Mouse (Mus musculus): ENCODE measurements around the gene Lmtk2. TPM values are rescaled to one million over a fixed set of nuclear protein-coding genes. Genes with fewer than 3 reads are reported as not detected.

Lmtk2 gene
- polyA plus RNA-seq, 1 experiment from 2014 or later = 5.0 TPM

DNA sequence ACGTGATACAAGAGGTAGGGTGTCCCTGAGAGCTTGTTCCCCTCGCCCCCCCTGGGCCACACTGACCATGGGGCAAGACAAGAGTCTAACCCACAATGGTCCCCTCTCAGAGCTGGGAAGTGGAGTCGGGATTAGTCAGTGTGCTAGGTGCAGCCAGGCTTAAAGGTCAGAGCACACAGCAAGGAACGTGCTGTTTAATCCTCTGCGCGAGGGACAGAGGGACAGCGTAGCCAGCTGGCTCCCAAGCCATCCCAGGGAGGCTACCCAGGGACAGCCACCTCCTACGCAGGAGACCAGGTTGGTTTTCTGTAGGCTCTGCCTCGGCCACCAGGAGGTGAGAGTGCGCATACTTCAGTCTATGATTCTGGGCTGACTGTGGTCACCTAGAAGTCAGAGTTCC lies 104.7 kb downstream of the Lmtk2 start:
- Histone ChIP-seq H3K4me3 (no peak overlapping the region), H3K4me1 (no peaks in the 10 kb centered on the region), H3K27me3 (replicated peaks; ENCODE audit: low read depth, poor library complexity, severe bottlenecking) (no peaks in the 10 kb centered on the region), H3K36me3 (replicated peaks) (peaks cover 69% of the 10 kb centered on the region), H3K27ac (replicated peaks) (no peak overlapping the region), H3K9me3 (peaks cover 6% of the 10 kb centered on the region; the same call in 1 of the 2 replicates)
- DNase-seq (ENCODE audit: low spot score) = no peak
- WGBS = 73% methylated on average over 10 of the region's 10 CpGs

GRCm38 (mm10) chr5:144206069-144206468 lies 105.8 kb downstream of the Lmtk2 start:
- DNase-seq (ENCODE audit: low spot score) = no peak
- 96% methylated on average over 15 of the region's 15 CpGs for WGBS
- H3K27me3 ChIP-seq (replicated peaks; ENCODE audit: low read depth, poor library complexity, severe bottlenecking) = no peaks in the 10 kb centered on the region
- H3K27ac ChIP-seq (replicated peaks) = no peak overlapping the region
- peaks cover 70% of the 10 kb centered on the region for H3K36me3 ChIP-seq (replicated peaks)
- peaks cover 6% of the 10 kb centered on the region; the same call in 1 of the 2 replicates for H3K9me3 ChIP-seq
- no peaks in the 10 kb centered on the region for H3K4me1 ChIP-seq
- no peak overlapping the region for H3K4me3 ChIP-seq

DNA sequence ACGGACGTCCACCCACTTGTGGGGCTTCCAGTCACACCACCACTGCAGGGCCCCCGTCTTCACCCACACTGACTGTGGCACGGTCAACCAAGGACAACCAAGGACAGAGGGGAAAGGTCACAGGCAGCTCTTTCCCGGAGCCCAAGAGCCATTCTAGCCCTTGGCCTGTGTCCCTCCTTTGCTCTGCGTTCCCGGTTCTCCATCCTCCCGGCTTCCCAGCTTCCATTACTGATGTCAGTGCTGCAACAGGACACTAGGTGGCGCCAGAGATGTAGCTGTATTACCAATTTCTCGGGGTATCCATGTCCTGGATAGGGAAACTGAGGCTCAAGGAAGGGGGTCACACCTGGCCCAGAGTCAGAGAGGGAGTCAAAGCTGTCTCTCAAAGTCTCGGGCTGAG lies 107.2 kb downstream of the Lmtk2 start:
- WGBS = 52% methylated on average over 11 of the region's 11 CpGs
- H3K27me3 ChIP-seq (replicated peaks; ENCODE audit: low read depth, poor library complexity, severe bottlenecking) = no peaks in the 10 kb centered on the region
- no peak overlapping the region for H3K4me3 ChIP-seq
- peaks cover 76% of the 10 kb centered on the region for H3K36me3 ChIP-seq (replicated peaks)
- no peak overlapping the region for H3K27ac ChIP-seq (replicated peaks)
- peaks cover under 1% of the 10 kb centered on the region; the same call in 1 of the 2 replicates for H3K9me3 ChIP-seq
- peak; percentile 49 for DNase-seq (ENCODE audit: low spot score)
- no peaks in the 10 kb centered on the region for H3K4me1 ChIP-seq

GRCm38 (mm10) chr5:144214453-144214852 lies 114.2 kb downstream of the Lmtk2 start:
- Histone ChIP-seq H3K36me3 (replicated peaks) (peaks cover 67% of the 10 kb centered on the region), H3K4me1 (peaks cover 6% of the 10 kb centered on the region), H3K4me3 (no peak overlapping the region), H3K27ac (replicated peaks) (no peak overlapping the region), H3K9me3 (no peaks in the 10 kb centered on the region), H3K27me3 (replicated peaks; ENCODE audit: low read depth, poor library complexity, severe bottlenecking) (no peaks in the 10 kb centered on the region)
- 29% methylated on average over 7 of the region's 7 CpGs for WGBS
- peak; percentile 77 for DNase-seq (ENCODE audit: low spot score)

GRCm38 (mm10) chr5:144215992-144216391 lies 115.8 kb downstream of the Lmtk2 start:
- WGBS = 88% methylated on average over 2 of the region's 2 CpGs
- no peaks in the 10 kb centered on the region for H3K27me3 ChIP-seq (replicated peaks; ENCODE audit: low read depth, poor library complexity, severe bottlenecking)
- no peak for DNase-seq (ENCODE audit: low spot score)
- no peaks in the 10 kb centered on the region for H3K9me3 ChIP-seq
- peaks cover 52% of the 10 kb centered on the region for H3K36me3 ChIP-seq (replicated peaks)
- H3K27ac ChIP-seq (replicated peaks) = no peak overlapping the region
- peaks cover 11% of the 10 kb centered on the region for H3K4me1 ChIP-seq
- no peak overlapping the region for H3K4me3 ChIP-seq

DNA sequence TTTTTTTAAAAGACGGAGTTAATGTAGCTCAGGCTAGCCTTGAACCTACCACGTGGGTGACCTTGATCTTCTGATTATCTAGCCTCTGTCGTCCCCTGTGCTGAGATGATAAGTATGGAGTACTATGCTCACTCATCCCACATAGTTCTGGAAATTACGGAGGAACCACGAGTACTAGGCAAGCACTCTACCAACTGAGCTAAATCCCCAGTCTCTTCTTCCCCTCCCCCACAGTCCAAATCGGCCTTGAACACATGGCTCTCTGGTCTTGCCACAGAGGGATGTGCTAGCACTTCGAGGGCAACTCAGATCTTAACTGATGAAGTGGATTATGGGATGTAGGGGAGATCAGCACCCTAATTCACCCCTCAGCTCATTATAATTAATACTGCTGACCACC lies 117.8 kb downstream of the Lmtk2 start:
- Histone ChIP-seq H3K27ac (replicated peaks) (no peak overlapping the region), H3K4me1 (peaks cover 31% of the 10 kb centered on the region)

GRCm38 (mm10) chr5:144219306-144219705 lies 119.1 kb downstream of the Lmtk2 start:
- peak; percentile 36 for DNase-seq (ENCODE audit: low spot score)
- H3K4me3 ChIP-seq = no peak overlapping the region
- 43% methylated on average over 12 of the region's 12 CpGs for WGBS
- H3K9me3 ChIP-seq = no peaks in the 10 kb centered on the region
- H3K27ac ChIP-seq (replicated peaks) = peak overlapping the region; percentile 54
- H3K27me3 ChIP-seq (replicated peaks; ENCODE audit: low read depth, poor library complexity, severe bottlenecking) = no peaks in the 10 kb centered on the region
- peaks cover 37% of the 10 kb centered on the region for H3K4me1 ChIP-seq
- H3K36me3 ChIP-seq (replicated peaks) = peaks cover 25% of the 10 kb centered on the region

More for the DNA sequence above, 117.8 kb downstream of the Lmtk2 start:
- WGBS = 87% methylated on average over 7 of the region's 7 CpGs
- DNase-seq (ENCODE audit: low spot score) = no peak
- Histone ChIP-seq H3K27me3 (replicated peaks; ENCODE audit: low read depth, poor library complexity, severe bottlenecking) (no peaks in the 10 kb centered on the region), H3K4me3 (no peak overlapping the region), H3K9me3 (no peaks in the 10 kb centered on the region), H3K36me3 (replicated peaks) (peaks cover 34% of the 10 kb centered on the region)

- no peak for DNase-seq (ENCODE audit: low spot score)
- Histone ChIP-seq H3K27ac (replicated peaks) (no peak overlapping the region), H3K27me3 (replicated peaks; ENCODE audit: low read depth, poor library complexity, severe bottlenecking) (no peaks in the 10 kb centered on the region), H3K36me3 (replicated peaks) (peaks cover 22% of the 10 kb centered on the region), H3K4me1 (peaks cover 37% of the 10 kb centered on the region), H3K4me3 (no peak overlapping the region), H3K9me3 (no peaks in the 10 kb centered on the region)
- 91% methylated on average over 5 of the region's 5 CpGs for WGBS
Observed at GRCm38 (mm10) chr5:144219936-144220335, 119.7 kb downstream of the Lmtk2 start.

- H3K27ac ChIP-seq (replicated peaks) = no peak overlapping the region
- DNase-seq (ENCODE audit: low spot score) = no peak
- H3K9me3 ChIP-seq = no peaks in the 10 kb centered on the region
- H3K4me1 ChIP-seq = peaks cover 37% of the 10 kb centered on the region
- 72% methylated on average over 4 of the region's 4 CpGs for WGBS
- H3K36me3 ChIP-seq (replicated peaks) = peaks cover 12% of the 10 kb centered on the region
- H3K27me3 ChIP-seq (replicated peaks; ENCODE audit: low read depth, poor library complexity, severe bottlenecking) = no peaks in the 10 kb centered on the region
- H3K4me3 ChIP-seq = no peak overlapping the region
Observed at GRCm38 (mm10) chr5:144221305-144221704, 121.1 kb downstream of the Lmtk2 start.

DNA sequence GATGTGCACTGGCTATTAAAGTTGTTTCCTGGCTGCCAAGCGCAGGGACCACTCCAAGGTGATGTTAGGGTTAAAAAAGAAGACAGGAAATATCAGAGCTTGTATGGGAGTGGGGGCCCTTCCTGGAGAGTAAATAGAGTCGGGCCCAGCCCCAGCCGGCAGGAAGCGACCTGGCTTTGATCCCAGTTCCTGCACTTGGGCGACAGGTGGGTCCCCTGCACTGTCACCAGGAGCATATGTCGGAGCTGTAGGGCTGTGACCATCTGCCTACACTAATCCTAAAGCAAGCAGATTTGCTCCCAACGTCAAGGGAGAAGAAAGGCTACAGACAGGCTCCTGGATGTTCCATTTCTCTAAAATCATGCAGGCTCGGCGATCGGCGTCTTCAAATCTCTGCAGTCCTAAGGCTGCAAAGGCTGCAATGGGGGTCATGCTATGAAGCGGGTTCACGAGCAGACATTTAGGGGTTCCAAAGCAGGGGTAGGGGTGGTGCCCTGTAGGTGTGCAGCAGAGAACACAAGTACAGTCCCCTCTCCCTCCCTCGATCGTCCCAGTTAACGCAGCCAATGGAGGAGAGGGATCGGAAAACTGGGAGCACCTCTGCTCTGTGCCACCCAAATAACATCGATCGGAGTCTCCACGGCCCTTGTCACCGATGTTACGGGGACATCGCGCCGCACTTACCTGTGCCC lies 122.7 kb downstream of the Lmtk2 start:
- peak; percentile 17 for DNase-seq (ENCODE audit: low spot score)
- H3K4me1 ChIP-seq = peaks cover 37% of the 10 kb centered on the region
- WGBS = 4% methylated on average over 25 of the region's 25 CpGs
- peak overlapping the region; percentile 84 for H3K4me3 ChIP-seq
- peak overlapping the region; percentile 70 for H3K27ac ChIP-seq (replicated peaks)
- H3K36me3 ChIP-seq (replicated peaks) = no peaks in the 10 kb centered on the region
- no peaks in the 10 kb centered on the region for H3K27me3 ChIP-seq (replicated peaks; ENCODE audit: low read depth, poor library complexity, severe bottlenecking)
- no peaks in the 10 kb centered on the region for H3K9me3 ChIP-seq

- Histone ChIP-seq H3K36me3 (replicated peaks) (no peaks in the 10 kb centered on the region), H3K27me3 (replicated peaks; ENCODE audit: low read depth, poor library complexity, severe bottlenecking) (no peaks in the 10 kb centered on the region), H3K27ac (replicated peaks) (peak within 1 kb of the TSS; percentile 70), H3K4me1 (peaks cover 37% of the 10 kb centered on the region), H3K9me3 (no peaks in the 10 kb centered on the region), H3K4me3 (peak within 1 kb of the TSS; percentile 84)
- DNase-seq (ENCODE audit: low spot score) = peak; percentile 96
- WGBS = under 1% methylated on average over 37 of the region's 37 CpGs
Observed at GRCm38 (mm10) chr5:144223503-144223862, 123.2 kb downstream of the Lmtk2 start, which contains the start of gene Tecpr1. TSS of gene Tecpr1 (minus strand) at chr5:144223615.

DNA sequence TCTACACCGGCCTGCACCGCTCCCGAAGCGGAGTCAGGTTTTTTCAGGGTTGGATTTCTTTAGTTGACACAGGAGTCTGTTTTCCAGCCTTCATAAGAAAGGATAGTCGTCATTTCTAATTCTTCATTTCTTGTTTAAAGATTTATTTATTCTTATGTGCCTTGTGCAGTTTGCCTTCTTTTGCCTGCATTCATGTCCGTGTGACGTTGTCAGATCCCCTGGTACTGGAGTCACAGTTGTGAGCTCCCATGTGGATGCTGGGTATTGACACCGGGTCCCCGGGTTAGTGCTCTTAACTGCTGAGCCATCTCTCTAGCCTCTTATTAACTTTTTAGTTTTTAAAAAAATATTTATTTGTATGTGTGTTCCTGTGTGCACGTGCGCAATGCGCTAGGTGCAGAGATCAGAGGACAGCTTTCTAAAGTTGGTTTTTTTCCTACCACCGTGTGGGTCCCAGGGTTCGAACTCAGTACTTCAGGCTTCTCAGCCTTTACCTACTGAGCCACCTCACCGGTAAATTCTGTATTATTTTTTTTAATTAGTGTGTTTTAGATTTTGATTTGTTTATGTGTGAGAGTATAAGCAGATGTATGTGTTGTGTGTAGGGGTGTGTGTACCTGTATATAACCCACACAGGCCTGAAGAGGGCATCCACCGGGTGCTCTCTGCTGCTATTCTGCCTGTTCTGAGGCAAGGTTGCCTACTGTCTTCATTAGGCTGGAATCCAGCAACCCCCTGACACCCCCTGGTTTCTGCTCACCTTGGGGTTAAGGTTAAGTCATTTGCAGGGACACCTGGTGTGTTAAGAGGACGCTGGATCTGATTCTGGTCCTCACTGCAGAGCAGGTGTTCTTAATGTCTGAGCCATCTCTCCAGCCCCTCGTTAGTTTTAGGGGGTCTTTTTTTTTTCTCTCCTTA lies 123.9 kb downstream of the Lmtk2 start:
- Histone ChIP-seq H3K36me3 (replicated peaks) (no peaks in the 10 kb centered on the region), H3K4me3 (peak overlapping the region; percentile 84), H3K27me3 (replicated peaks; ENCODE audit: low read depth, poor library complexity, severe bottlenecking) (no peaks in the 10 kb centered on the region), H3K4me1 (peaks cover 34% of the 10 kb centered on the region), H3K9me3 (no peaks in the 10 kb centered on the region), H3K27ac (replicated peaks) (peak overlapping the region; percentile 70)
- peak; percentile 14 for DNase-seq (ENCODE audit: low spot score)
- WGBS = 25% methylated on average over 18 of the region's 18 CpGs

Data from embryonic facial prominence, embryonic 10.5 days (tissue).